Mouse (Mus musculus): ENCODE data around the gene Olfr1219.

Olfr1219 gene

GRCm38 (mm10) chr2:89083413-89083812 is at the start of gene Olfr1219:
Gene Olfr1219 (minus strand): TSS chr2:89083513.
- DNase-seq (ENCODE audit: extremely low spot score): no peak

DNA sequence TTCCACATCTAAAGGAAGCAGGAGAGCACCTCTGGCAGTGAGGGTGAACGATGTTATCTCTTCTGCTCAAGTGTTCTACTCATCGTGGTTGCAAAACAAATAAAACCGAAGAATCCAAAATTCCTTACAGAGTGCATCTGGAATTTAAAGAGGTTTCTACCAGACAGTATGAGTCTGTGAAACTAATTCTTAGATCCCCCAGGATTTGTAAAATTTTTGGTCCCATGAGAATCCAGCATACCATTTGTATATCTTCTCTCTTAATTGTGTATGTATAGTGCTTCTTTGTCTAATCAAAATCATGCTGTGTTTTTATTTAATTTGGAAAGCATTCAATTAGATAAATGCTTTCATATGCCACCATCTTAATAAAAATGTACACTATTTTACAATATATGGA is 49.6 kb upstream of the Olfr1219 start, which contains the start of gene Olfr1222:
Gene Olfr1222 (minus strand): TSS at position 101 of the 400 bp plus-strand sequence.
- DNase-seq (ENCODE audit: extremely low spot score): no peak

GRCm38 (mm10) chr2:89117183-89117582 is 33.9 kb upstream of the Olfr1219 start, which contains the start of gene Olfr1221:
Gene Olfr1221 (minus strand): TSS chr2:89117283.
- DNase-seq (ENCODE audit: extremely low spot score): no peak

DNA sequence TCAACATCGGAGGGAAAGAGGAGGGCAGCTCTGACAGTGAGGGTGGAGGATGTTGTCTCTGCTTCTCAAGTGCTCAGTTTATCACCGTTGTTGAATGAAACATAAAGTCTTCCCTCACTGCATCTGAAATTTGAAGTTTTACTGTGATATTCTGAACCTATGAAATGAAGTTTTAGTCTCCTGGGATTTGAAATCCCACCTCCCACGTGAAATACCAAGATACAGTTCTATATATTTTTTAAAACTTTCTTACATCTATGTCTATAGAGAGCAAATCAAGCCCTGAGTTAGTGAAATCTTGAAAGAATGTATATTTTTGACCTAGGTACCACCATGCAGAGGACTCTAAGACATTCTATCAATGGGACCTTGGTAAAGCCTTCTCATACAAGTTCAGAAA is 23.4 kb upstream of the Olfr1219 start, which contains the start of gene Olfr1220:
Gene Olfr1220 (minus strand): TSS at position 101 of the 400 bp plus-strand sequence.
- no peak for DNase-seq (ENCODE audit: extremely low spot score)

- DNase-seq (ENCODE audit: extremely low spot score): no peak
Measured at GRCm38 (mm10) chr2:89105651-89106050, 22.3 kb upstream of the Olfr1219 start.

DNA sequence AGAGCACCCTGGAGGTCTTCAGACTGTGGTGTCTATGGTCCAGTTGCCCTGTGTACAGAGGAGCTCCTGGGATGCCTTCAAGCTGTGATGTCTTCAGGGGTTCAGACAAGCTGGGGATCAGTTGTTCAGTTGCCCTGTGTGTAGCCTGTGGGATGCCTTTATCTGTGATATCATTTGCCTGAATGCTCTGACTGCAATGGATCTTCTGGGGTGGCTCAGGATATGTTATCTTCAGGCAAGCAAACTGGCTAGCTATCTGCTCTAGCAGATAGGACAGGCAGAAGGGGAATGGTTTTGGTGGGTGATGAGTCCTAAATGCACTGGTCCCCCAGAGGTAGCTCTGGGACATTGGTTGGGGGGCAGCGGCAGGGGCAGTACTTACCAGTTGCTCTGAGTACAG is 10.5 kb upstream of the Olfr1219 start:
- DNase-seq (ENCODE audit: extremely low spot score): no peak

GRCm38 (mm10) chr2:89081487-89081886 is 1.8 kb downstream of the Olfr1219 start:
- DNase-seq (ENCODE audit: extremely low spot score): no peak

DNA sequence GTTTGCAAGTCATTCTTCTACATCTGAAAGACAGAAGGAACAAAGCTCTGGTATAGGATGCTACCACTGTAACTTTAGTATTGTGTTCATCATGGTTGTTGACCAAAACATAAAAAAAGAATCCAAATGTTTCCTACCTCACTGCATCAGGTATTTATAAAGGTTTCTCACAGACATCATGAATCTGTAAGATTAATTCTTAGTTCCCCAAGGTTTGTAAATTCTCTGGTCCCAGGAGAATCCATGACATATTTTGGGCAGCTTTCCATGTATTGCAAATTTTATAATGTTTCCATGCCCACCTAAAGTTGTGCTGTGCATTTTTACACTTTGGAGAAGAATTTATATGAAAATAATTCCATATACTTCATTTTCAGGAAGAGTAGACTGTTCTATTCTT is 22.2 kb downstream of the Olfr1219 start, which contains the start of gene Olfr1218:
Gene Olfr1218 (minus strand): TSS at position 101 of the 400 bp plus-strand sequence.
- DNase-seq (ENCODE audit: extremely low spot score): no peak

- DNase-seq (ENCODE audit: extremely low spot score): no peak
Measured at GRCm38 (mm10) chr2:89031965-89032364, 51.3 kb downstream of the Olfr1219 start, which contains the start of gene Olfr1217. Gene Olfr1217 (minus strand): TSS chr2:89032065.
